Mouse (Mus musculus) kidney, embryonic 14.5 days (tissue): ENCODE measurements around the gene Rps29. TPM values are rescaled to one million over a fixed set of nuclear protein-coding genes. Genes with fewer than 3 reads are reported as not detected.
"Not testable (repeated sequence)": the region's sequence is repeated elsewhere in the genome, so short reads cannot be mapped to it uniquely, and the experiment has no call there.

Experiments
- ATAC-seq: fragments of 200-750 bp; cut with Nextera tagmentation; 2 replicates; pipeline ENCODE4 v1.8.0; 2017; ENCODE audit warnings: moderate number of reproducible peaks, mild to moderate bottlenecking, moderate TSS enrichment, moderate library complexity; ENCODE audit not compliant: low FRiP score, low TSS enrichment
- H3K27ac ChIP-seq: fragments of 300-500 bp; sonication (generic); 2 replicates; pipeline ENCODE4 v1.5.1; 2014; ENCODE audit warnings: low read depth, mild to moderate bottlenecking, low read length, moderate library complexity, mixed read lengths
- H3K27me3 ChIP-seq: fragments of 300-500 bp; sonication (generic); 2 replicates; pipeline ENCODE4 v1.6.1; 2014; ENCODE audit warnings: mild to moderate bottlenecking, low read length; ENCODE audit not compliant: control insufficient read depth, insufficient read depth
- H3K36me3 ChIP-seq: fragments of 300-500 bp; sonication (generic); 2 replicates; pipeline ENCODE4 v1.6.1; 2014; ENCODE audit warnings: low read length, mixed read lengths; ENCODE audit not compliant: control insufficient read depth, insufficient read depth
- H3K4me1 ChIP-seq: fragments of 300-500 bp; sonication (generic); 2 replicates; pipeline ENCODE4 v1.6.1; 2014; ENCODE audit warnings: low read length, mixed read lengths; ENCODE audit not compliant: control insufficient read depth, insufficient read depth
- H3K4me2 ChIP-seq: fragments of 300-500 bp; sonication (generic); replicated peaks from 2 replicates; pipeline ENCODE4 v1.6.1; 2014; ENCODE audit warnings: low read depth, mild to moderate bottlenecking, low read length
- H3K4me3 ChIP-seq: fragments of 300-500 bp; sonication (generic); 2 replicates; pipeline ENCODE4 v1.5.1; 2014; ENCODE audit warnings: mild to moderate bottlenecking, low read length
- H3K9ac ChIP-seq: fragments of 300-500 bp; sonication (generic); 2 replicates; pipeline ENCODE4 v1.6.1; 2014; ENCODE audit warnings: low read depth, mild to moderate bottlenecking, low read length, moderate library complexity
- H3K9me3 ChIP-seq: fragments of 300-500 bp; sonication (generic); 2 replicates; pipeline ENCODE4 v1.6.1; 2016; ENCODE audit warnings: low read length; ENCODE audit not compliant: control insufficient read depth
- WGBS: fragments of 180-500 bp; shearing (Covaris S2); extraction: QIAGEN DNeasy Blood & Tissue Kit; methylation state at CpG from one replicate; pipeline ENCODE4 v1.1.7; 2014; 5-methylcytosine and 5-hydroxymethylcytosine counted together
- polyA plus RNA-seq: library from polyadenylated mRNA; unstranded; fragments of >200 nt; fragmentation: Nextera tagmentation; extraction: Ambion mirVana; gene quantifications from 2 replicates; pipeline ENCODE4 v1.2.1, GENCODE M21; 2014

Gene Rps29
- polyA plus RNA-seq = 1,793 and 2,428 TPM in 2 replicates

DNA sequence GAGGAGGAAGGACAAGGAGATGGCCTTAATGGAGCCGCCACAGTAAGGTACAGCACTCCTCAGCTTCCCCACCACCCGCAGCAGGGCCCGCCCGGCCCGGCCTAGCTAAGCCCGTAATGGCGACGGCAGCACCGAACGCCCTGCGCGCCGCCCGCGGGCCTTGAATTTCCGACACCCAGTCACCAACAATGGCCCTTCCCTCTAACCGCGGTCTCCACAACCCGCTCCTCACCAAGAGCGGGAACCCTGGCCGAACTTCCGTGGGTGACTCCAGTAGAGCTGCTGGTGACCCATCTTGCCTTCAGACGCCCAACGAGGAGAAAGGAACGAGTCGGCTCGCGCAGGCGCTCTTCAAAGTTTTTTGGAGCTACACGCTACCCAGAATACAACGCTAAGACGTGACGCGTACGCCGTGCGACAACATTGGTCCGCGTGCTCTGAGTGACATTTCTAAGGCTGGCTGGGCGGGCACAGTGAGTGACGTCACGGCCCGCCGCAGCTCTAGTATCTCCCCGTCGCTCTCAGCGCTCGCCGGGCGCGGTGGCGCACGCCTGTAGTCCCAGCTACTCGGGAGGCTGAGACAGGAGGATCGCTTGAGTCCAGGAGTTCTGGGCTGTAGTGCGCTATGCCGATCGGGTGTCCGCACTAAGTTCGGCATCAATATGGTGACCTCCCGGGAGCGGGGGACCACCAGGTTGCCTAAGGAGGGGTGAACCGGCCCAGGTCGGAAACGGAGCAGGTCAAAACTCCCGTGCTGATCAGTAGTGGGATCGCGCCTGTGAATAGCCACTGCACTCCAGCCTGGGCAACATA, at the start of gene Rps29:
Gene Rps29 (minus strand): TSS at position 422 of the 813 bp plus-strand sequence.
- not testable (repeated sequence) for H3K9me3 ChIP-seq, H3K27me3 ChIP-seq, H3K4me1 ChIP-seq
- Histone ChIP-seq H3K4me2 (peak within 1 kb of the TSS; percentile 77), H3K27ac (peak within 1 kb of the TSS; percentile 95), H3K36me3 (peaks cover 15% of the 10 kb centered on the region), H3K9ac (peak within 1 kb of the TSS; percentile 93), H3K4me3 (peak within 1 kb of the TSS; percentile 77)
- ATAC-seq = peak; percentile 99
- under 1% methylated on average over 56 of the region's 68 CpGs for WGBS

DNA sequence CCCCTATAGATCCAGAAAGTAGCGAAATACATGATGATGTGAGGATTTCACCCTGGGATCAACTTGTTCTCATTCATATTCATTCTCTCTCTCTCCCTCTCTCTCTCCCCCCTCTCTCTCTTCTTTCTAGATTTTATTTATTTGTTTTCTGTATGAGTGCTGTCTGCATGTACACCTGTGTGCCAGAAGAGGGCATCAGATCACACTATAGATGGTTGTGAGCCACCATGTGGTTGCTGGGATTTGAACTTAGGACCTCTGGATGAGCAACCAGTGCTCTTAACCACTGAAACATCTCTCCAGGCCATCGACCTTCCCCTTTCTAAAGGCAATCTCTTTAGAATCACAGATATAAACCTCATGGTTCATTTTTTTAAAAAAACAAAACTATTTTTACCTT, 49.5 kb upstream of the Rps29 start:
- H3K27me3 ChIP-seq = no peaks in the 10 kb centered on the region
- H3K4me2 ChIP-seq = no peak overlapping the region
- WGBS = 90% methylated on average over 2 of the region's 2 CpGs
- H3K4me1 ChIP-seq = no peaks in the 10 kb centered on the region
- no peaks in the 10 kb centered on the region for H3K9me3 ChIP-seq
- no peak overlapping the region for H3K9ac ChIP-seq
- no peak for ATAC-seq
- H3K4me3 ChIP-seq = no peak overlapping the region
- peaks cover 37% of the 10 kb centered on the region for H3K36me3 ChIP-seq
- H3K27ac ChIP-seq = no peak overlapping the region

DNA sequence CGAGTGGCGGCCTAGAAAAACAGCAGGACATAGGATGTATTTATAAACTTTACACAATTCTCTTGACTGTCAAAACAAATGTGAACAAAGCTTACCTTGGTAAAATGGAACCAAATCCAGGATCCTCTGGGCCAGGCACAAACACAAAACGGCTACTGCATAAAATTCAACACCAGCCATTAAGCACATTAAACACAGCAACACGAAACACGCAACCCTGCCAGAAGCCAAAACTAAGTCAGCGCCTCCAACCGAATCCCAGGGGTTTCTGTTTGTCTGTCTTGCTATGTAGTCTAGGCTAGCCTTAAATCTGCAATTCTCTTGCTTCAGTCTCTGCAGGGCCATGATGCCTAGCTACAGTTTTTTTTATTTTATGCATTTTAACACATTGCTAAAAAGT, 48.9 kb upstream of the Rps29 start:
- H3K36me3 ChIP-seq = peaks cover 34% of the 10 kb centered on the region
- no peaks in the 10 kb centered on the region for H3K27me3 ChIP-seq
- no peaks in the 10 kb centered on the region for H3K9me3 ChIP-seq
- no peak overlapping the region for H3K9ac ChIP-seq
- H3K4me3 ChIP-seq = no peak overlapping the region
- 95% methylated on average over 7 of the region's 7 CpGs for WGBS
- no peak for ATAC-seq
- H3K4me1 ChIP-seq = no peaks in the 10 kb centered on the region
- H3K27ac ChIP-seq = no peak overlapping the region
- H3K4me2 ChIP-seq = no peak overlapping the region

DNA sequence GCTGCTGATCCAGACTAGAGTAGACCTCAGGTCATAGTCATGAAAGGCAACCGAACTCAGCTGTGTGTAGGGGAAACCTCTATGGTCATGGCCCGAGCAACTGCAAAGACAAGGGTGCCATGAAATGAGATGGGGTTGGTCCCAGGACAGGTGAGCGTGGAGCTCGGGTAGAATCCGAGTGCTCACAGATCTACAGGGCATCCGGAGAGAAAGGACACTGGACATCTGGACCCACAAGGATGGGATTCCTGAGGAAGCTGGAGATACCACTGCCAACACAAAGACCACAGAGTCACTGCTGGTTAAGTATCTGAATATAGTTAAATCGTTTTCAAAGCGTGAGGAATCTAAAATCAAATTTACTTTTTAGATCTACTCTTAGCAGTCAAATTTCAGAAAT, 48.4 kb upstream of the Rps29 start:
- H3K4me1 ChIP-seq = no peaks in the 10 kb centered on the region
- H3K27me3 ChIP-seq = no peaks in the 10 kb centered on the region
- H3K4me3 ChIP-seq = no peak overlapping the region
- H3K9me3 ChIP-seq = no peaks in the 10 kb centered on the region
- no peak overlapping the region for H3K27ac ChIP-seq
- peaks cover 36% of the 10 kb centered on the region for H3K36me3 ChIP-seq
- H3K4me2 ChIP-seq = no peak overlapping the region
- 95% methylated on average over 8 of the region's 8 CpGs for WGBS
- no peak for ATAC-seq
- H3K9ac ChIP-seq = no peak overlapping the region

DNA sequence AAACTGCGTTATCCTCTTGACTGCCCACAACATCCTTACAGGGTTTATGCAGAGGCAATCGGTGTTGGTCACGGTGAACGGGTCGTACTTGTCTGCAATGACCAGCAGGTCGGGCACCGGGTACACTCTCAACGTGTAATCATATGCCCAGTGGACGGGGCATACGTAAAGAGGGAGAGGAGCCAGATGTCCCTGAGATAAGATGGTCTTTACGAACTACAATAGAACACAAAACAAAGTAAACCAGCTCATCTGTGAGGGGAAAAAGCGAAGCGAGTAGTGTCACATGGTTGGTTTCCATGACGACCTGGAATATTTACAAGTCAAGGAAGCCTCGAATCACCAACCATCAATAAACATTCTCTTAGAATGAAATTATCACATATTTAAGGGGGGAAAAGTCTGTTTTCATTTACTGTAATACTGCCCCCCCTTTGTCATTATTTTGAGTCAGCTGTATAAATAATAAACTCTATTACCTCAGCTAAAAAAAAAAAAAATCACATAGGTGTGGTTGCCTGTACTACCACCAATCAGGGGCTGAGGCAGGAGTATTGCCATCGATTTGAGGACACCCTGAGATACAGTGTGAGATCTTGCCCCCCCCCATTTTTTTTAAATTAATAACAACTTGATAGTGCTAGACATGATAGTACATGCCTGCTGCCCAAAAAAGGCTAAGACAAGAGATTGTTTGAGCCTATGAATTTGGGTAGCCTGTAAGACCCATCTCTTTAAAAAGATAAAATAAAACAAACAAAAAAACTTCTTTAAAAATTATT, 45.3 kb upstream of the Rps29 start, which contains the start of gene Gm49384:
Gene Gm49384 (minus strand): TSS at position 216 of the 782 bp plus-strand sequence.
- WGBS = 91% methylated on average over 16 of the region's 16 CpGs
- no peak for ATAC-seq
- no peak within 1 kb of the TSS for H3K4me2 ChIP-seq
- H3K4me1 ChIP-seq = 0 out of 2 replicates have a peak, but pooled peaks cover 3% of the 10 kb centered on the region
- no peak within 1 kb of the TSS for H3K9ac ChIP-seq
- no peak within 1 kb of the TSS for H3K27ac ChIP-seq
- H3K4me3 ChIP-seq = no peak within 1 kb of the TSS
- H3K36me3 ChIP-seq = peaks cover 39% of the 10 kb centered on the region
- no peaks in the 10 kb centered on the region for H3K27me3 ChIP-seq
- no peaks in the 10 kb centered on the region for H3K9me3 ChIP-seq

DNA sequence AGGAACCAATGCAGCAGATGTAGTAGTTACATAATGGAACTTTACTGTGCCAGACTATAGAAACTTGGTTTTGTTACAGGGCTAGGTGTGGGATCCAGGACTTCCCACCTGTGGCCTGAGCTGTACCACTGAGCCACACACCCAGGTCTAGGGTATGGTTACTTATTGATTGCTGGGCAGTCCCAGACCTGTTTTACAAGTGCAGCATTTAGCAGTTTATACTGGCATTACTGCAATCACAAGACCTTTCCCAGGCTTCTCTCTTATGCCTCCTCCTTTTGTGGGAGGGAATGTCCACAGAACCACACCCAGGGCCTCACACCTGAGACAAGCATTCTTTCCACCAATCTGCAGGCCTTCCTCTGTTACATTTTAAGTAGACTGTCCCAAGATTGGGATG, 40.0 kb upstream of the Rps29 start:
- Histone ChIP-seq H3K36me3 (peaks cover 29% of the 10 kb centered on the region), H3K9ac (no peak overlapping the region), H3K4me1 (peaks cover 21% of the 10 kb centered on the region), H3K27me3 (no peaks in the 10 kb centered on the region), H3K4me2 (peak overlapping the region; percentile 82; the same call in 1 of the 2 replicates), H3K4me3 (no peak overlapping the region), H3K9me3 (no peaks in the 10 kb centered on the region), H3K27ac (no peak overlapping the region)
- no peak for ATAC-seq

DNA sequence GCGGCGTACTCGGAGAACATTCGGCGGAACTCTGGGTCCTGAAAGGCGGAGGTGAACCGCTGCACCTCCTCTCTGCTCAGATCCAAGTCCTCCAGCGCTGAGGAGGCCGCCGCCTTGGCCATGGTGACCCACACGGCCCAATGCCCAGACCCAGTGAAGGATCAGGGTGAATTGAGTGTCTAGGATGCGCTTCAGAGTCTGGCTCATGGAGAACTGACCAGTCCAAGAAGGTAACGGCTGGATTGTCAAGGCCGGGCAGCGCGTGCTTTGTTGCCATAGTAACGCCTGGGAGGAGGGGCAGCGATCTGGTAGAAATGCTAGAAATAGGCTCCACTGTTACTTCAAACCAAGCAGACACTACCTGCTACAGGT, 39.2 kb upstream of the Rps29 start, which contains the start of gene Dnaaf2:
Gene Dnaaf2 (minus strand): TSS at position 266 of the 372 bp plus-strand sequence.
- Histone ChIP-seq H3K27me3 (no peaks in the 10 kb centered on the region), H3K4me1 (peaks cover 21% of the 10 kb centered on the region)
- whole genome bisulfite sequencing = under 1% methylated on average over 18 of the region's 18 CpGs

DNA sequence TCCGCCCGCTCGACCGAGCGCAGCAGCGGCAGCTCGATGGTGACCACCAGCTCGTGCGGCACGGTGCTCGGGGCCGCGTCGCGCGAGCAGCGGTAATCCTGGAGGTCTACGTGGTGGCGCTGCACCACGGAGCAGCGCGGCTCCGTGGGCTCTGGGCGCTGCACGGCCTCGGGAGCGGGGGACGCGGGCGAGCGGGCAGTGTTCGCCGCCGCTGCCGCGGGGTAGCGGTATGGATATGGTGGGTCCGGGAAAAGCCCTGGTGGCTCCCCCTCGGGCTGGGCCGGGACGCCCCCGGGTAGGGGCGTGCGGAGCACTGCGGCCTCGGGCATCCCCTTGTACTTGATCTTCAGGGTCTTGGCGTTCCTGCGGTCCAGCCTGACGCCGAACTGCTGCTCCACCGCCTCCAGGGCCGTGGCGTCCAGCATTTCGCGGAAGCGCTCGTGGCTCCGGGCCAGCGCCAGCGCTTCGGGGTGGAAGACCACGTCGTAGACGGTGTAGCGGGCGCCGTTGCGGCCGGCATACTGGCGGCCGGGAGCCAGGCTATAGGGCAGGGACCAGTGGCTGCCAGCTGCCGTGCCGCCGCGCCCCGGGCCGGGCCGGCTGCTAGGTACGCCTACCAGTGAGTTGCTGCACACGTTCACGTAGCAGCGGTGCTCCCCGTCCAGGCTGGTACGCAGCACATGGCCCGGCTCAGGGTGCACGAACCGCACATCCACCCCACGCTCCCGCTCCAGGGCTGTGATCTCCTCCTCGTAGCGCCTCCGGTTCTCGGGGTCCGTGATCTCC, 38.6 kb upstream of the Rps29 start:
- WGBS = under 1% methylated on average over 89 of the region's 94 CpGs
- H3K9ac ChIP-seq = peak overlapping the region; percentile 77
- H3K27ac ChIP-seq = peak overlapping the region; percentile 45; the same call in 1 of the 2 replicates
- H3K4me1 ChIP-seq = peaks cover 21% of the 10 kb centered on the region
- ATAC-seq = peak; percentile 75
- no peaks in the 10 kb centered on the region for H3K9me3 ChIP-seq
- H3K27me3 ChIP-seq = no peaks in the 10 kb centered on the region
- H3K4me2 ChIP-seq = peak overlapping the region; percentile 82
- H3K4me3 ChIP-seq = peak overlapping the region; percentile 73
- H3K36me3 ChIP-seq = peaks cover 28% of the 10 kb centered on the region

More for the DNA sequence above, 39.2 kb upstream of the Rps29 start, which contains the start of gene Dnaaf2:
- Histone ChIP-seq H3K27ac (peak within 1 kb of the TSS; percentile 45; the same call in 1 of the 2 replicates), H3K4me3 (peak within 1 kb of the TSS; percentile 73), H3K36me3 (peaks cover 29% of the 10 kb centered on the region), H3K9me3 (no peaks in the 10 kb centered on the region), H3K9ac (peak within 1 kb of the TSS; percentile 77), H3K4me2 (peak within 1 kb of the TSS; percentile 82)
- ATAC-seq = peak; percentile 66
